Mouse (Mus musculus) heart, postnatal 36 days (tissue): Measurements from ENCODE around the gene Hes2. TPM values are rescaled to one million over a fixed set of nuclear protein-coding genes. Genes with fewer than 3 reads are reported as not detected.
A peak's percentile ranks its signal among the peaks of the same experiment; 100 is the strongest.

ENCODE experiments used
- DNase-seq, 2 experiments: peaks; one replicate each; pipeline ENCODE4 v3.0.0; 2021 to 2022
- intact Hi-C: fragments of 180-260 bp; cut with DNase I; formaldehyde crosslinking; loops from one replicate; pipeline ENCODE4 v1.15.1; 2025
- total RNA-seq, 2 experiments: library from RNA; stranded (reverse); gene quantifications; 2 replicates each; pipeline ENCODE4 v1.2.3; 2021

Gene Hes2
- total RNA-seq, 2 experiments from 2014 or later: not detected

GRCm38 (mm10) chr4:152155019-152155418 lies 3.6 kb upstream of the Hes2 start:
- DNase-seq: no peak
- intact Hi-C loops: no loop called here

DNA sequence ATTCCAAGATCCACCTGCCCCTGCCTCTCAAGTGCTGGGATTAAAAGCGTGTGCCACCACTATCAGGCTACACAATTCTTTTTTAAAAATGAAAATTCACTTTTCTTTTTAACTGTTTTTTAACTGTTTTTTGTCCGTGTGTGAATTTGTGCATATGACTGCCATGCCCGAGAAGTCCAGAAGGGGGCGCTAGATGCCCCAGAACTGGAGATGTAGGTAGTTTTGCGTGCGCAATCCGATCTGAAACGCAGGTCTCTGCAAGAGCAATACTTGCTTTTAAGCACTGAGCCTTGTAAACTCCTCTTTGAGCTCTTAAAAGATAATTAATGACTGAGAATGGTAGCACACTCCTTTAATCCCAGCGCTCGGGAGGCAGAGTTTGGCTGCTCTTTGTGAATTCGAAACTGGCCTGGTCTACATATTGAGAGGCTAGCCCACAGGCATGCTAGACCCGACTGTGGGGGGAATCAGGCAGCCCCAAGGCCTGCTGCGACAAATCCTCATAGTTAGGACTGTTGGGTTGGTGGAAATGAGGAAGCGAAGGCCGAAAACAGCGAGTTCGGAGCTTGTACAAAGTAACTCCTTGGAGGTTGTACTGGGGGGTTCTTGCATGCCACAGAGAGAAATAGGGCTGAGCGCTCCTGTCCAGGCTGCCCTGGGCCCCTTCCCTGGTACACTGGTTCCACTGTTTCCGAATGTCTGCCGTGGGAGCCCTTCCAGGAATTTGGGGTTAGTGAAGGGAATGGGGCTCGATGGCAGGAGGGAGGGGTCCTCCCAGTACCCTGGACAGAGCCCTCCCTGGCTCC lies 685 bp upstream of the Hes2 start:
- intact Hi-C loops: no loop called here
- DNase-seq: peak in 1 of 2 experiments; percentile 60

DNA sequence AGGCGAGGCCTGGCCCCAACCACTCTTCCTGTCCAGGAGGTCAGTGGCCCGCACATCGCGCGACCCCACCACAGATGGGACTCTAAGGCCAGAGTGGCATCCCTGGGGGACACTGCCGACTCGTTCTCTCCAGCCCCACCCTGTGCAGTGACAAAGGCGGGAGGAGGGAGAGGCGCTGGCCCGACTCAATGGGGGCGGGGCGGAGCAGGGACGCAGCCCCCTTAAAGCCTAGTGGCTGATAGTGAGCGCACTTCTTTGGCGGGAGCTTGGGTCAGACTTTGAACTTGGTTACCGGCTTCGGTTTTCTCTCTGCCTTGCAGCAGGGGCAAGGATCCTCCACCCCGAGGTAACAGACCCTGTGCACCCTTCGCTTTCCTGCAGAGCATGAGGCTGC lies 615 bp downstream of the Hes2 start:
- no peak for DNase-seq
- intact Hi-C loops: no loop called here

GRCm38 (mm10) chr4:152160748-152161147 lies 2.1 kb downstream of the Hes2 start:
- DNase-seq: no peak
- intact Hi-C loops: no loop called here

GRCm38 (mm10) chr4:152161601-152162000 lies 2.9 kb downstream of the Hes2 start:
- no peak for DNase-seq
- intact Hi-C loops: no loop called here

DNA sequence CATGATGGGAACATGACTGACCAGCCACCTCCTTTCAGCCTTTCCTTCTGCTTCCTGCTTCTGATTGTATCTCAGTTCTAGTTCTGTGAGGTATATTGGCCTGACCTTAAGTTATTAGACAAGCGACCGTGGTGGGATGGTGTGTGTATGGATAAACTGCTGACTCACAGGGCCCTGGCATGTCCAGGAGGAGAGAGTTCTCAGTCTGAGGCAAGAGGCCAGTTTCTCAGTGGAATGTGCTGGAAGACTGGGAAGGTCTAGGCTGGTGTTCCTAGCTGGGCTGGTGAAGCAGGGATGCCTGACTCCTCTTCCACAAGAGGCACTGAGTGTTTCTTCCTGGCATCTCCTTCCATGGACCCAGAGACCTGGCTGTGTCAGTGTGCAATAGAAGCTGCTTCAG lies 4.1 kb downstream of the Hes2 start:
- DNase-seq: no peak
- intact Hi-C loops: no loop called here

- peak; percentile 80 to 86 for DNase-seq
- intact Hi-C loops: no loop called here
Measured at GRCm38 (mm10) chr4:152165036-152165931, 6.6 kb downstream of the Hes2 start.

DNA sequence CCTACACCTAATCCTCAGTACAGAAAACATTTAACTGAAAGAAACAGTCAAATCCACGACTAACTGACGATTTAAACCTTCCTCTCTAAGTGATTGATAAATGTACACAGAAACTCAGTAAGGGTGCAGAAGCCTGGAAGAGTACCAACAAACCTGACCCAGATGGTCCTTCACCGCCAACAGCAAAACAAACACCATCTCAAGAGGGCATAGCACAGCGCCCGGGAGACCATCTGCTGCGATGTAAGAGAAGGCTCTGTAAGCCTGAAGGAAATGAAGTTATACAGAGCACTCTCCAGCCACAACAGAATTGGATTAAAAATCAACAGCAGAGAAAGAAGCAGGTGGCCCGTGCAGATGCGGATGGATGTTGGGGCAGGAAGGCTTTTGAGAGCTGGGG lies 9.4 kb downstream of the Hes2 start:
- no peak for DNase-seq
- intact Hi-C loops: no loop called here

DNA sequence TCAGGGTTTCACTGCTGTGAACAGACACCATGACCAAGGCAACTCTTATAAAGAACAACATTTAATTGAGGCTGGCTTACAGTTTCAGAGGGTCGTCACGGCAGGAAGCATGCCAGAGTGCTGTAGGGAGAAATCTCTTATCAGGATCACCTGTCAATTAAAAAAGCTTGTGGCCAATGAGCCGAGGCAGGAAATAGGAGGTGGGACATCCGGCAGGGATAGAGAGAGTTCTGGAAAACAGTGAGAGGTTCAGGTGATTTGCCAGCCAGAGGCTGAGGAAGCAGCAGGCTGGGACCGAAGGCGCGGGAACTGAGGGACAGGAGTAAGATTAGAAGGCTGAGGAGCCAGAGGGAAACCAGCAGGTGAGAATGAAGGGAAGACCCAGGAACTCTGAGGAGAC lies 10.4 kb downstream of the Hes2 start:
- DNase-seq: no peak
- intact Hi-C loops: no loop called here

GRCm38 (mm10) chr4:152170286-152170685 lies 11.6 kb downstream of the Hes2 start:
- intact Hi-C loops: no loop called here
- no peak for DNase-seq

- intact Hi-C loops: no loop called here
- DNase-seq: no peak
Measured at GRCm38 (mm10) chr4:152171543-152171942, 12.9 kb downstream of the Hes2 start.

- DNase-seq: peak; percentile 84 to 88
- intact Hi-C loops: loop anchor here (1.0 to 2.0 kb wide), 3 partner anchors 39 to 318 kb away; no protein-coding TSS in a partner anchor
Measured at GRCm38 (mm10) chr4:152173041-152173440, 14.4 kb downstream of the Hes2 start.

DNA sequence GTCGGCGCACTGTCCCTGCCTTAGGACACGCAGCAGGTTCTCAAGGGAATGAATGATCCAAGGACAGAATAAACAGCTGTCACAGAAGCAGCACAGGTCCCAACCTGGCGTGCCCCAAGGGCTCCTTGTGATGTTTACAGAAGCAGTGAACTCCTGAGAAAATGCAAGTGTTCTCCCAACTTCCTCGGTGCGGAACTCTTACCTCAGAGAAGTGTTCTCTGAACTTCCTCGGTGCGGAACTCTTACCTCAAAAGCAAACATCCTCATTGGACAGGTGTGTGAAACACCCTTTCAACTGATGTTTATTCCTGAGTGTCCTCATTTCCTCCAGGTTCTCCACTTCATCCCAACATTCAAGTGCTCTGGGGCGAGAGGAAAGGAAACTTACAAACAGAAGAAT lies 15.3 kb downstream of the Hes2 start:
- DNase-seq: no peak
- intact Hi-C loops: loop anchor here (1.0 to 2.0 kb wide), 3 partner anchors 38 to 317 kb away; no protein-coding TSS in a partner anchor

- intact Hi-C loops: no loop called here
- DNase-seq: no peak
Measured at GRCm38 (mm10) chr4:152176638-152177037, 18.0 kb downstream of the Hes2 start.

GRCm38 (mm10) chr4:152177174-152177536 lies 18.5 kb downstream of the Hes2 start:
- intact Hi-C loops: no loop called here
- DNase-seq: no peak

DNA sequence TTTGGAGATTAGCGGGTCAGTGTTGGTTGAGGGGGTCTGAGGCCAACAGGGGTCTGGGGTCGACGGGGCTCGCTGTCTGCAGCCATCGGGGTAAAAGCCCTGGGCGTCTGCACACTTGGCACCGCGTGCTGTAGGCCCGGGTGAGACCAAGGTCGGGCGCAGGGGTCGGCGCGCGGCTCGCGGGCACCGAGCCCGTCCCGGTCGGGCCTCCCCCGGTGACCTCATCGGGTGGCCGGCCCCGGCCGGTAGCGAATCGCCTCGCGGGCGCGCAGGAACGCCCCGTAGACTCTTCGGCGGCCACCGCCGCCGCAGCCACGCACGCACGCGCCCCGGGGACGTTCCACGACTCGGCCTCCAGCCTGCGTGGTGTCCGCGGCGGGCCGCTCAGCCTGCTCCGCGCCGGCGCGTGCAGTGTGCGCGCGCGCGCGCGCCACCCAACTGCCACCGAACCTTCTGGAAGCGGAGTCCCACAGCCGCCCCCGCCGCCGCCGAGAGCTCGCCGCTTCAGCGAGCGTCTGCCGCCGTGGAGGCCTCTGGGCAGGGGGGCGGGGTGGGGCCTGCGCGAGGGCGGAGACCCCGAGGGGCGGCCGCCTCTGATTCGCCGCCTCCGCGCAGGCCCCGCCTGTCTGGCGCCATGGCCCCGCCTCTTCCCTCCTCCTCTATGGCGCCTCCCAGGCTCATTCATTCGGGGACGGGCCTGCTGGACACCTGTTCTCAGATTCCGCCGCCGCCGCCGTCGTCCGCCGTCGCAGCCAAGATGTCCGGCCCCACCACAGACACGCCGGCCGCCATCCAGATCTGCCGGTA lies 19.1 kb downstream of the Hes2 start, which contains the start of gene Acot7:
Gene Acot7, plus strand, starts transcription at position 598 of the 807 bp plus-strand sequence.
- peak; percentile 88 to 89 for DNase-seq
- intact Hi-C loops: no loop called here

- DNase-seq: peak; percentile 35 to 56
- intact Hi-C loops: no loop called here
Measured at GRCm38 (mm10) chr4:152178344-152178864, 19.7 kb downstream of the Hes2 start.

DNA sequence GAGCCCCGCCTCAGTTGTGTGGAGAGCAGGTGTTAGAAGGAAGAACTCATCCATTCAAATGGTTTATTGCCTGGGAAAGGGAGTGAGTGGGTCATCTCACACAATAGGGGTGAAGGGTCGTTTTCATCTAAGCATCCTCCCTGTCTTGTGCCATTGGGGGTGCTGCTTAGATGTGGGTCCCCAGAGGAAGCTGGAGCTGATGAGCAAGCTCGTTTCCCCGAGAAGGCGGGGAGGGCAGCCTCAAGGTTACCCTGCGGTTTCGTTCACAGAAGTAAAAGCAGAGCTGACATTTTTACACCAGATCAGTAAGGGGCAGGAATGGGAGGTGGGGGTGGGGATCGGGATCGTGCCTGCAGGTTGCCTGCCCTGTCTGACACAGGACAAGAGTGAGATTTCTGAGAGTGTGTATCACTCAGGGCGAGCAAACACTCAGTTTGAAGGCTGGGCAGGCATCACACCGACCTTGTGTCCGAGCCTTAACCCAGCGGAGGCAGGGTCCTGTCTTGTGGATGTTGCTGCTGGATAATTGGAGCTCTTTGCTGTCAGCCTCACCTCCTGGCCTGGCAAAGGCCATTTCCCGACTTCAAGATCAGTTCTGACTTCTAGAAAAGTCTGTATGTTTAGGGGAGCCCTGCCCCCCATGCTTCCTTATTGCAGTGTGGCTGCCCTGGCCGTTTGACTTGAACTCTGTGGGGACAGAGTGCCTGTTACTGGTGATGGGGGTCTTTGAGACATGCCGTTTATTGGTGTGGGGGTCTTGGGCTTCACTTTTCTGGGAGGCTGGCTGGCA lies 20.4 kb downstream of the Hes2 start:
- DNase-seq: no peak
- intact Hi-C loops: no loop called here

DNA sequence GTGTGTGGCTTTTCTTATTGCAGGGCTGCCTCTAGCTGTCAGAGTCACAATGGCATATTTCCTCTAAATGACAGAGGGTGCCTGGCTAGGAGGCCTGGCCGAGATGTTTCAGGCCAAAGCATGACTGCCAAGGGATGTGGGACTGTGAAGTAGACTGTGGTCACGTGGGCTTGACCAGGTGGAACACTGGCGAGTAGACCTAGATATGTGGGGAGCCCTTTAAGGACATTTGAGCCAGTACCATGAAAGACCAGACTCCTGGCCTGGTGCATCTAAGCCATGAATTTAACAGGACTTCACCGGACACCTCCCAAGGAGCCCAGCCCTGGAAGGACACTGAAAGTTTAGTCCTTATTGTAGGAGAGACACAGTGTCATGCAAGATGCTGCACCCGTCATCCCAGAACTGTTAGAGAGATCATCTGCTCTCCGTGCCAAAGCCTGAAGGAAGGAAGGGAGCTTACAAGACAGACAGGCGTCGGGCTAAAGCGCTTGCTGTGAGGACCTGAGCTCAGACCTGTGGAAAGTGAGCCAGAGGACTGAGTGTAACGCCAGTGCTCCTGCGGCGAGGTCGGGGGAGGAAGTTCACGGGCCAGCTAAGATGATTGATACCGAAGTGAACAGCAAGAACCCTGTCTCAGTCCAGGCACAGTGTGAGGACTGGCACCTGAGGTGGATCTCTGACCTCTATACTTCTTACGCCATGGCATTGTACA lies 21.4 kb downstream of the Hes2 start:
- DNase-seq: no peak
- intact Hi-C loops: no loop called here
